Mouse (Mus musculus) forebrain, embryonic 14.5 days (tissue): ENCODE results near the gene Commd1. TPM values are rescaled to one million over a fixed set of nuclear protein-coding genes. Genes with fewer than 3 reads are reported as not detected.

Experiments
- ATAC-seq: fragments of 200-750 bp; cut with Nextera tagmentation; 2 replicates; pipeline ENCODE4 v1.8.0; 2017; ENCODE audit warnings: mild to moderate bottlenecking, moderate library complexity
- DNase-seq: peaks from one replicate; pipeline ENCODE4 v3.0.0-alpha.2; 2015; ENCODE audit warnings: low spot score
- H3K27ac ChIP-seq: fragments of 300-500 bp; sonication (generic); 2 replicates; pipeline ENCODE4 v1.5.1; 2014; ENCODE audit warnings: low read depth, mild to moderate bottlenecking, control low read depth, low read length, moderate library complexity
- H3K27me3 ChIP-seq: fragments of 300-500 bp; sonication (generic); replicated peaks from 2 replicates; pipeline ENCODE4 v1.6.1; 2014; ENCODE audit warnings: low read length, control low read depth, mixed read lengths; ENCODE audit not compliant: control insufficient read depth, insufficient read depth
- H3K36me3 ChIP-seq: fragments of 300-500 bp; sonication (generic); 2 replicates; pipeline ENCODE4 v1.6.1; 2014; ENCODE audit warnings: low read length, control low read depth; ENCODE audit not compliant: control insufficient read depth, insufficient read depth
- H3K4me1 ChIP-seq: fragments of 300-500 bp; sonication (generic); 2 replicates; pipeline ENCODE4 v1.6.1; 2014; ENCODE audit warnings: antibody characterized with exemption, low read length, control low read depth; ENCODE audit not compliant: control insufficient read depth, insufficient read depth
- H3K4me2 ChIP-seq: fragments of 300-500 bp; sonication (generic); 2 replicates; pipeline ENCODE4 v1.6.1; 2014; ENCODE audit warnings: mild to moderate bottlenecking, control low read depth, low read length
- H3K4me3 ChIP-seq: fragments of 300-500 bp; sonication (generic); 2 replicates; pipeline ENCODE4 v1.5.1; 2014; ENCODE audit warnings: low read depth, low read length, control low read depth
- H3K9ac ChIP-seq: fragments of 300-500 bp; sonication (generic); 2 replicates; pipeline ENCODE4 v1.6.1; 2014; ENCODE audit warnings: mild to moderate bottlenecking, low read length, control low read depth, moderate library complexity
- H3K9me3 ChIP-seq: fragments of 300-500 bp; sonication (generic); replicated peaks from 2 replicates; pipeline ENCODE4 v1.6.1; 2016; ENCODE audit warnings: low read length, control low read depth, mixed read lengths; ENCODE audit not compliant: control insufficient read depth
- WGBS: fragments of 180-500 bp; shearing (Covaris S2); extraction: QIAGEN DNeasy Blood & Tissue Kit; methylation state at CpG from one replicate; pipeline ENCODE4 v1.1.7; 2014; 5-methylcytosine and 5-hydroxymethylcytosine counted together
- polyA plus RNA-seq: library from polyadenylated mRNA; unstranded; fragments of >200 nt; fragmentation: Nextera tagmentation; extraction: Ambion mirVana; gene quantifications from 2 replicates; pipeline ENCODE4 v1.2.1, GENCODE M21; 2014

The Commd1 gene
- polyA plus RNA-seq, 1 experiment from 2014 or later = 304 TPM

DNA sequence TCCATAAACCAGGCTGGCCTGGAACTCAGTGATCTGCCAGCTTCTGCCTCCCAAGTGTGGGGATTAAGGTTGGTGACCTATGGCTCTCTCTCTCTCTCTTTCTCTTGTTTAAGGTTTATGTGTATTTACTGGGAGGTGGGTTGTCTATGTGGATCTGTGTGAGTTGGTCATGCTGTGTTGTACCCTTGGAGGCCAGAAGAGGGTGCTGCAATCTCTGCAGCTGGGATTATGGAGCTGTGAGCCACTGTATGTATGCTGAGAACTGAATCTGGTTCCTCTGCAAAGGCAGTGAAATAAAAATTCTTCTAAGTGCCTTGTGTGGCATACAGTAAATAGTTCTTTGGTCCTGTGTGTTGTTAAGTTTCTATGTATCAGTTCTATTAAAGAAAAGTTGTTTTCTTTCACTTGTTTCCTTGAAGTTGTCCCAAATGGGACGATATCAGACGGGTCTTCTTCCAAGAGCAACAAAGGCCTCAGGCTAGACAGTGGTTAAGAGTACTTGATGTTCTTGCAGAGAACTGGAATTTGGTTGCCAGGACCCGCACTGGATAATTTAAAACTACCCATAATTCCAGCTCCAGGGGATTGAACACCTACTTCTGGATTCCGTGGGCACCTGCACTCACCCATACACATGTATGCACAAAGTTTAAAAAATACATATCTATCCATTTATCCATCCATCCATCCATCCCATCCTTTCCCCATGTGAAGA lies 31.6 kb upstream of the Commd1 start:
- WGBS = 89% methylated on average over 4 of the region's 4 CpGs
- no peaks in the 10 kb centered on the region for H3K36me3 ChIP-seq
- no peak overlapping the region for H3K27ac ChIP-seq
- ATAC-seq (no peak), DNase-seq (no peak)
- no peaks in the 10 kb centered on the region for H3K9me3 ChIP-seq
- H3K4me2 ChIP-seq = no peak overlapping the region
- H3K4me1 ChIP-seq = no peaks in the 10 kb centered on the region
- no peak overlapping the region for H3K4me3 ChIP-seq
- H3K27me3 ChIP-seq = no peaks in the 10 kb centered on the region
- H3K9ac ChIP-seq = no peak overlapping the region

GRCm38 (mm10) chr11:23013096-23013495 lies 30.9 kb upstream of the Commd1 start:
- ATAC-seq = no peak
- H3K9me3 ChIP-seq = no peaks in the 10 kb centered on the region
- H3K4me1 ChIP-seq = no peaks in the 10 kb centered on the region
- no peaks in the 10 kb centered on the region for H3K36me3 ChIP-seq
- no peak overlapping the region for H3K27ac ChIP-seq
- no peak for DNase-seq
- H3K4me3 ChIP-seq = no peak overlapping the region
- no peak overlapping the region for H3K9ac ChIP-seq
- H3K27me3 ChIP-seq = no peaks in the 10 kb centered on the region
- 86% methylated on average over 1 of the region's 1 CpGs for WGBS
- no peak overlapping the region for H3K4me2 ChIP-seq

DNA sequence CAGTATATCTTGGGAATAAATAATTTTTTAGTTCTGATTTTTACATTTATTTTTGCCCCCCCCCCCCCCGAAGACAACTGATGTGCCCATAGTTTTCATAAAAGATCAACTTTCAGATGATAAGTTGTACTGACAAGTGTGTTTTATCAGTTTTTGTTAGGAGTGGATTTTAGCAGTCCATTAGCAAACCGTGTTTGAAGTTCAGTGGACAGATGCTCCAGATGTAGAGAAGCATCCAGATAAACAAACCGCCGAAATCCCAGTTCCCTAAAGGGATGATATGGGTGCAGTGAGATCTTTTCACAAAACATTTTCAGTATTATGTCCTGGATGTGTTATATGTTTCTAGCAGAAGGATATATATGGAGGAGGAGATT lies 26.6 kb upstream of the Commd1 start:
- no peak for DNase-seq
- WGBS = 36% methylated on average over 4 of the region's 4 CpGs
- peak overlapping the region; percentile 50 for H3K4me3 ChIP-seq

DNA sequence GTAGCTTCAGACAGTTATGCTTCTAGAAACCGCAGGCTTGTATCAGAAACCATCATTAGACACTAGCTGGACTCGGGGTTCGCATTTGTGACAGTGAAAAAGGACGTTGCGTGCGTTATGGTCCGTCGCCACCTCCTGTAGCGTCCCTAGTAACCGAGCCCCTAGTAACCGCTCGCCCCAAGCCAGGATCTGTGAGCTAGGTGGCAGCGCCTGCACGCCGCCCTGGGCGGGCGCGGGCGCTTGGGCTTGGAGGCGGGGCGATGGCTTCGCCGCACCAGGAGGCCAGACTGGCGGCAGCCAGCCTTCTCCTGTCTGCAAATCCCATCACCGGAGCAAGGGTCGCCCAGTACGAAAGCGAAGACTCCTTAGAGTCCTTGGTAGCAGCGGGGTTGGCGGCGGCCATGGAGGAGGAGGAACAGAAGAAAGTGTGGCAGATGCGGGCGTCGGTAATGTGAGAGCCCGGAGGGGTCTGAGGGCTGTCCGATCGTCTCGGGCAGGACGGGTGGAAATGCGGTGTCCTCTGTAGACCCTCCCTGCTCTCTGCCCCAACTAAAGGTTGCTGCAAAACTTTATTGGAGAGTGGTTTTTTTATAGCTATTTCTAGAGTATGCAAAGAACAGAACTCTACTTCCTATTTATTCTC lies 26.1 kb upstream of the Commd1 start:
- Histone ChIP-seq H3K9me3 (no peaks in the 10 kb centered on the region), H3K9ac (peak overlapping the region; percentile 78), H3K4me2 (peak overlapping the region; percentile 69), H3K4me3 (peak overlapping the region; percentile 50), H3K36me3 (peaks cover 20% of the 10 kb centered on the region), H3K27ac (peak overlapping the region; percentile 89), H3K27me3 (no peaks in the 10 kb centered on the region), H3K4me1 (0 out of 2 replicates have a peak, but pooled peaks cover 3% of the 10 kb centered on the region)
- DNase-seq = peak; percentile 91
- WGBS = under 1% methylated on average over 40 of the region's 40 CpGs
- peak; percentile 96 for ATAC-seq

More for the DNA sequence above, 26.6 kb upstream of the Commd1 start:
- no peak for ATAC-seq
- no peaks in the 10 kb centered on the region for H3K27me3 ChIP-seq
- no peaks in the 10 kb centered on the region for H3K9me3 ChIP-seq
- H3K27ac ChIP-seq = no peak overlapping the region
- 0 out of 2 replicates have a peak, but pooled peaks cover 3% of the 10 kb centered on the region for H3K4me1 ChIP-seq
- H3K36me3 ChIP-seq = peaks cover 15% of the 10 kb centered on the region
- H3K9ac ChIP-seq = peak overlapping the region; percentile 78
- peak overlapping the region; percentile 69 for H3K4me2 ChIP-seq

GRCm38 (mm10) chr11:23007481-23008180 lies 25.4 kb upstream of the Commd1 start, which contains the start of gene Fam161a:
TSS of gene Fam161a (plus strand) at chr11:23007531.
- ATAC-seq (peak; percentile 95), DNase-seq (peak; percentile 98)
- H3K4me3 ChIP-seq = peak within 1 kb of the TSS; percentile 50
- no peaks in the 10 kb centered on the region for H3K27me3 ChIP-seq
- peak within 1 kb of the TSS; percentile 78 for H3K9ac ChIP-seq
- H3K27ac ChIP-seq = peak within 1 kb of the TSS; percentile 89
- H3K9me3 ChIP-seq = no peaks in the 10 kb centered on the region
- 1% methylated on average over 22 of the region's 22 CpGs for WGBS
- peaks cover 23% of the 10 kb centered on the region for H3K36me3 ChIP-seq
- peak within 1 kb of the TSS; percentile 69 for H3K4me2 ChIP-seq
- H3K4me1 ChIP-seq = 0 out of 2 replicates have a peak, but pooled peaks cover 3% of the 10 kb centered on the region

DNA sequence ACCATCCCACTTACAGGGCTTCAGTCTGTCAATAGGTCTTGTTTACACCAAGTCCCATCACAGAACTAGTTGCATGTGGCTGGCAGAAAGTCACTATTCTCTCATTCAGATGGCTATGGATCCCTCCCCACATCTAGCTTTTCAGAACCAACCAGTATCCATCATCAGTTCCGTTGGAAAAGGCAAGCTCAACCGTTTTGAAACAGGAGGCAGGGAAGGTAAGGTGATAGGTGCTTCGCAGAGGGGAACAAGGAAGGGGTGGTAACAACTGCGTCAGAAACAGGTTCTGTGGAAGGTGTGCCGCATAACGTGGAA lies 24.9 kb upstream of the Commd1 start:
- H3K27ac ChIP-seq = peak overlapping the region; percentile 89
- H3K36me3 ChIP-seq = peaks cover 28% of the 10 kb centered on the region
- 4% methylated on average over 6 of the region's 6 CpGs for WGBS
- H3K4me1 ChIP-seq = 0 out of 2 replicates have a peak, but pooled peaks cover 3% of the 10 kb centered on the region
- DNase-seq (peak; percentile 21), ATAC-seq (no peak)
- peak overlapping the region; percentile 69 for H3K4me2 ChIP-seq
- H3K27me3 ChIP-seq = no peaks in the 10 kb centered on the region
- H3K9ac ChIP-seq = peak overlapping the region; percentile 78
- H3K4me3 ChIP-seq = peak overlapping the region; percentile 50
- no peaks in the 10 kb centered on the region for H3K9me3 ChIP-seq

DNA sequence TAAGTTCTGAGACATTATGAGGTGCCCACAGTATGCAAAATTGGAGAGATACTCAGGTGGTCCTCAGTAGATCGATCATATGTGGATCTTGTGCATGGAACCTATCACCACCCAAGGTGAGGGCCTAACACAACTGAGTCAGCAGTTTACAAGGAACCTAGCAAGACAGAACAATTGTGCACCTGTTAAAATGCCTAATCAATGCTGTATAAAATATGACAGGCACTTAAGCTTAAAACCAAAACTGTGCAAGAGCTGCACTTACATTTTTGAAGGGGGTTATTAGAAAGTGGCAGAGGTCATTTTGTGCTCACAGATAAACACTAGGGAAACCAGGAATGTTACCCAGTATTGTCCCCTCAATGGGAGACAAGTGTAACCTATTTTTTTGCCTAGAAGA lies 23.1 kb upstream of the Commd1 start:
- Histone ChIP-seq H3K27ac (no peak overlapping the region), H3K27me3 (no peaks in the 10 kb centered on the region), H3K9ac (no peak overlapping the region), H3K4me1 (0 out of 2 replicates have a peak, but pooled peaks cover 3% of the 10 kb centered on the region), H3K4me2 (no peak overlapping the region), H3K36me3 (peaks cover 45% of the 10 kb centered on the region), H3K4me3 (no peak overlapping the region), H3K9me3 (no peaks in the 10 kb centered on the region)
- 88% methylated on average over 1 of the region's 1 CpGs for whole genome bisulfite sequencing
- no peak for DNase-seq
- ATAC-seq = no peak

DNA sequence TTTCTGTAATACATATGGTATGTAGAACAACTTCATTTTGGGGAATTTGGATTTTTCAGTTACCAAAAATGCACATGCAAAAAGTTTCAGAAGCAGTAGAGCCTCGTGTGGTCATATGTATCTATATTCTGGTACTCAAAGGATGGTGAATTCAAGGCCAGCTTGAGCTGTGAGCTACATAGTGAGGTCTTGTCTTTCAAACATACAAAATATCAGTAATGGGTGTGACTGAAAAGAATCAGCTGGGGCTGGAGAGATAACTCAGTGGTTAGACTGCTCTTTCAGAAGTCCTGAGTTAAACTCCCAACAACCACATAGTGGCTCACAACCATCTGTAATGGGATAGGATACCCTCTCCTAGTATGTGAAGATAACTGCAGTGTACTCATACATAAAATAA lies 16.1 kb upstream of the Commd1 start:
- Histone ChIP-seq H3K27ac (no peak overlapping the region), H3K9ac (no peak overlapping the region), H3K4me1 (no peaks in the 10 kb centered on the region), H3K27me3 (no peaks in the 10 kb centered on the region), H3K36me3 (peaks cover 86% of the 10 kb centered on the region), H3K9me3 (no peaks in the 10 kb centered on the region), H3K4me2 (no peak overlapping the region), H3K4me3 (no peak overlapping the region)
- ATAC-seq = no peak
- 91% methylated on average over 1 of the region's 1 CpGs for WGBS
- no peak for DNase-seq
